Mouse (Mus musculus): ENCODE data around the gene Tcn2. TPM values are rescaled to one million over a fixed set of nuclear protein-coding genes. Genes with fewer than 3 reads are reported as not detected.
A peak's percentile ranks its signal among the peaks of the same experiment; 100 is the strongest.

The Tcn2 gene
- 4.7 and 8.6 TPM in 2 replicates for total RNA-seq (2012; rRNA removed)
- 1.2 and 1.3 TPM in 2 replicates for total RNA-seq (2014; rRNA removed)
- 2.5 and 2.7 TPM in 2 replicates for polyA plus RNA-seq (2012; ENCODE audit: insufficient read length, low read depth)

DNA sequence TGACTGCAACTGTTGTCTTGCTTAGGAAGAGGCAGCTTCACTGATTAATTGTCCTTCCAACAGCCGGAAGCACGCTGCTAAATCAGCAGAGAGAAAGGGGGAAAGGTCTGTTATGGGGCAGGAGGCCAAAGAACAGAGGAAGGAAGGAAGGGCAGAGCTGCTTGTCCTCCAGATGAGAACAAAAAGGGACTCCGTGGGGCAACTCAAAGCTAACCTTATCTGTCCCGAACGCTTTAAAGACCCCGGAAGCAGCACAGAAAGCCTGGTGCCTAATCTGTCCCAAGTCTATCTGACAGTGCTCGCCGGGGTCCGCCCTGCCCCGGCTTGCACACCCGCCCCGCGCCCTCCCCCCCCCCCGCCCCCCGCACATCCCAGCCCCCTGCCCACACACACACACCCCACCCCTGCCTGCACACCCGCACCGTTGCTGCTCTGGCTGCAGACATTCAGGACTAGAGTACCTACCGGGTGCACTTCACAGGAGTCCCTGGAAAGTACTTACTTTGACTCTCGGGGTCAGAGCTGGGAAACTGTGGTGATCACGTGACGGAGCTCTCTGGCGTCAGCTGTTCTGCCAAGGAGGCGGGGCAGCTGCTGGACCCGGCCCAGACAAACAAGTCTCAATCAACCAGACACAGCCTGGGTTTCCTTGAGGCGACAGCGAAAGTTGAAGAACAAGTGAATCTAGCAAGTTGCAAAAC is at the start of gene Tcn2:
Gene Tcn2 (minus strand): TSS at position 649 of the 701 bp plus-strand sequence.
- H3K27me3 ChIP-seq (replicated peaks), result peaks cover 85% of the 10 kb centered on the region
- TF ChIP-seq TCF12 (IDR thresholded peaks at IDR 0.05; ENCODE audit: low read depth, low read length) (peak; percentile 46; the same call in 1 of the 2 replicates), NELFE (IDR thresholded peaks at IDR 0.05; ENCODE audit: low read depth, low read length) (no peak), CHD1 (IDR thresholded peaks at IDR 0.05; ENCODE audit: low read depth, low read length) (no peak), EP300 (IDR thresholded peaks at IDR 0.05; ENCODE audit: low read length) (no peak), ELF1 (IDR thresholded peaks at IDR 0.05; ENCODE audit: low read depth, low read length) (no peak), USF2 (conservative IDR thresholded peaks at IDR 0.05; ENCODE audit: low read depth, low read length) (peak; percentile 97), USF1 (IDR thresholded peaks at IDR 0.05; ENCODE audit: low read depth, low read length) (peak; percentile 97), BHLHE40 (IDR thresholded peaks at IDR 0.05; ENCODE audit: low read depth, low read length) (peak; percentile 89), ZMIZ1 (IDR thresholded peaks at IDR 0.05; ENCODE audit: low read depth, low read length) (no peak), SIN3A (IDR thresholded peaks at IDR 0.05; ENCODE audit: low read length) (peak; percentile 83), MAX (IDR thresholded peaks at IDR 0.05; ENCODE audit: low read length) (peak; percentile 95), MAZ (IDR thresholded peaks at IDR 0.05; ENCODE audit: low read depth, low read length) (peak; percentile 16; the same call in 1 of the 2 replicates), E2F4 (IDR thresholded peaks at IDR 0.05; ENCODE audit: insufficient replicate concordance, low read depth, low read length) (no peak)
- H3K79me2 ChIP-seq (replicated peaks; ENCODE audit: control insufficient read depth, extremely low read depth, insufficient read depth, poor library complexity, severe bottlenecking), result no peaks in the 10 kb centered on the region
- H3K36me3 ChIP-seq (replicated peaks in 1 of 2; ENCODE audit: control insufficient read depth in 1 of 2, insufficient read depth in 1 of 2, low read length in 1 of 2), result no peaks in the 10 kb centered on the region
- in situ Hi-C loops (cut with MboI; ENCODE audit: low pct_ligation_motif_present, low pct_unique_long_range_greater_than_20kb, low sequenced_read_pairs) (no loop called here), dilution Hi-C loops (cut with MboI; ENCODE audit: extremely low pct_ligation_motif_present, extremely low pct_unique_long_range_greater_than_20kb, low sequenced_read_pairs) (no loop called here)
- H3K4me3 ChIP-seq (replicated peaks in 1 of 3; ENCODE audit: low read depth in 2 of 3, low read length in 2 of 3, poor library complexity in 1 of 3), result peak within 1 kb of the TSS; percentile 24 to 60 (median 36)
- H3K9me3 ChIP-seq (replicated peaks; ENCODE audit: low read length), result no peaks in the 10 kb centered on the region
- H3K27ac ChIP-seq (ENCODE audit: insufficient read depth, low read depth), result no peak within 1 kb of the TSS
- H3K9ac ChIP-seq (ENCODE audit: insufficient read depth, low read depth), result peak within 1 kb of the TSS; percentile 28; the same call in 1 of the 2 replicates
- peak; percentile 62 for DNase-seq (ENCODE audit: extremely low read depth)
- peaks cover 0 to 7% of the 10 kb centered on the region in 2 experiments; a peak in 2 of 4 replicates for H3K4me1 ChIP-seq (ENCODE audit: control insufficient read depth in 1 of 2, insufficient read depth in 2 of 2)
- H3K4me2 ChIP-seq (ENCODE audit: insufficient read depth, low read depth, poor library complexity, severe bottlenecking), result peak within 1 kb of the TSS; percentile 64

- in situ Hi-C loops (cut with MboI; ENCODE audit: low pct_ligation_motif_present, low pct_unique_long_range_greater_than_20kb, low sequenced_read_pairs) (no loop called here), dilution Hi-C loops (cut with MboI; ENCODE audit: extremely low pct_ligation_motif_present, extremely low pct_unique_long_range_greater_than_20kb, low sequenced_read_pairs) (no loop called here)
- H3K36me3 ChIP-seq (replicated peaks in 1 of 2; ENCODE audit: control insufficient read depth in 1 of 2, insufficient read depth in 1 of 2, low read length in 1 of 2), result peaks cover 29 to 62% of the 10 kb centered on the region in 2 experiments
These were observed 49.6 kb upstream of the Tcn2 start for GRCm38 (mm10) chr11:3981536-3981935.

More at GRCm38 (mm10) chr11:3981536-3981935, 49.6 kb upstream of the Tcn2 start:
- no peak overlapping the region for H3K9ac ChIP-seq (ENCODE audit: insufficient read depth, low read depth)
- H3K4me3 ChIP-seq (replicated peaks in 1 of 3; ENCODE audit: low read depth in 2 of 3, low read length in 2 of 3, poor library complexity in 1 of 3), result no peak overlapping the region
- DNase-seq (ENCODE audit: extremely low read depth), result no peak
- H3K9me3 ChIP-seq (replicated peaks; ENCODE audit: low read length), result peaks cover 15% of the 10 kb centered on the region
- no peaks in the 10 kb centered on the region for H3K79me2 ChIP-seq (replicated peaks; ENCODE audit: control insufficient read depth, extremely low read depth, insufficient read depth, poor library complexity, severe bottlenecking)
- H3K27ac ChIP-seq (ENCODE audit: insufficient read depth, low read depth), result no peak overlapping the region
- H3K4me1 ChIP-seq (ENCODE audit: control insufficient read depth in 1 of 2, insufficient read depth in 2 of 2), result no peaks in the 10 kb centered on the region
- TF ChIP-seq EP300 (IDR thresholded peaks at IDR 0.05; ENCODE audit: low read length) (no peak), ZKSCAN1 (IDR thresholded peaks at IDR 0.05; ENCODE audit: borderline replicate concordance, low read depth, low read length) (no peak), MAZ (IDR thresholded peaks at IDR 0.05; ENCODE audit: low read depth, low read length) (no peak), MXI1 (IDR thresholded peaks at IDR 0.05; ENCODE audit: low read depth, low read length) (no peak), USF2 (conservative IDR thresholded peaks at IDR 0.05; ENCODE audit: low read depth, low read length) (no peak), MYC (IDR thresholded peaks at IDR 0.05; ENCODE audit: low read depth, low read length) (no peak), TBP (conservative IDR thresholded peaks at IDR 0.05; ENCODE audit: low read depth, low read length) (no peak), MAX (IDR thresholded peaks at IDR 0.05; ENCODE audit: low read length) (no peak), JUN (IDR thresholded peaks at IDR 0.05; ENCODE audit: insufficient read depth, low read depth, low read length) (no peak)
- no peak overlapping the region for H3K4me2 ChIP-seq (ENCODE audit: insufficient read depth, low read depth, poor library complexity, severe bottlenecking)
- no peaks in the 10 kb centered on the region for H3K27me3 ChIP-seq (replicated peaks)

Data from CH12.LX (cell line).